Mouse (Mus musculus) hindbrain, embryonic 16.5 days (tissue): ENCODE measurements around the gene Gabrq. TPM values are rescaled to one million over a fixed set of nuclear protein-coding genes. Genes with fewer than 3 reads are reported as not detected.
A peak's percentile ranks its signal among the peaks of the same experiment; 100 is the strongest.

Source experiments
- ATAC-seq: fragments of 200-750 bp; cut with Nextera tagmentation; 2 replicates; pipeline ENCODE4 v1.8.0; 2017; ENCODE audit warnings: moderate TSS enrichment, moderate library complexity
- H3K27ac ChIP-seq: fragments of 300-500 bp; sonication (generic); 2 replicates; pipeline ENCODE4 v1.5.1; 2014; ENCODE audit warnings: low read depth, mild to moderate bottlenecking, control low read depth, low read length, moderate library complexity
- H3K27me3 ChIP-seq: fragments of 300-500 bp; sonication (generic); replicated peaks from 2 replicates; pipeline ENCODE4 v1.6.1; 2014; ENCODE audit warnings: low read length; ENCODE audit not compliant: control insufficient read depth, insufficient read depth
- H3K36me3 ChIP-seq: fragments of 300-500 bp; sonication (generic); 2 replicates; pipeline ENCODE4 v1.6.1; 2014; ENCODE audit warnings: mild to moderate bottlenecking, low read length, moderate library complexity, mixed read lengths; ENCODE audit not compliant: control insufficient read depth, insufficient read depth
- H3K4me1 ChIP-seq: fragments of 300-500 bp; sonication (generic); 2 replicates; pipeline ENCODE4 v1.6.1; 2014; ENCODE audit warnings: low read depth, low read length; ENCODE audit not compliant: control insufficient read depth, insufficient read depth
- H3K4me2 ChIP-seq: fragments of 300-500 bp; sonication (generic); 2 replicates; pipeline ENCODE4 v1.6.1; 2014; ENCODE audit warnings: mild to moderate bottlenecking, low read length, control low read depth, moderate library complexity
- H3K4me3 ChIP-seq: fragments of 300-500 bp; sonication (generic); 2 replicates; pipeline ENCODE4 v1.5.1; 2014; ENCODE audit warnings: mild to moderate bottlenecking, low read length, control low read depth, moderate library complexity
- H3K9ac ChIP-seq: fragments of 300-500 bp; sonication (generic); 2 replicates; pipeline ENCODE4 v1.6.1; 2014; ENCODE audit warnings: low read depth, mild to moderate bottlenecking, control low read depth, low read length, moderate library complexity
- H3K9me3 ChIP-seq: fragments of 300-500 bp; sonication (generic); 2 replicates; pipeline ENCODE4 v1.6.1; 2014; ENCODE audit warnings: mild to moderate bottlenecking, low read length, moderate library complexity; ENCODE audit not compliant: control insufficient read depth
- WGBS: fragments of 180-500 bp; shearing (Covaris S2); extraction: QIAGEN DNeasy Blood & Tissue Kit; methylation state at CpG from one replicate; pipeline ENCODE4 v1.1.7; 2014; 5-methylcytosine and 5-hydroxymethylcytosine counted together
- polyA plus RNA-seq: library from polyadenylated mRNA; unstranded; fragments of >200 nt; fragmentation: Nextera tagmentation; extraction: Ambion mirVana; gene quantifications from 2 replicates; pipeline ENCODE4 v1.2.1, GENCODE M21; 2015

The Gabrq gene
- polyA plus RNA-seq = 4.5 and 4.7 TPM in 2 replicates

- Histone ChIP-seq H3K9ac (peak within 1 kb of the TSS; percentile 56), H3K4me2 (peak within 1 kb of the TSS; percentile 72)
- ATAC-seq = peak; percentile 93
Observed at GRCm38 (mm10) chrX:72824776-72825588, at the start of gene Gabrq. TSS of gene Gabrq (plus strand) at chrX:72825178.

DNA sequence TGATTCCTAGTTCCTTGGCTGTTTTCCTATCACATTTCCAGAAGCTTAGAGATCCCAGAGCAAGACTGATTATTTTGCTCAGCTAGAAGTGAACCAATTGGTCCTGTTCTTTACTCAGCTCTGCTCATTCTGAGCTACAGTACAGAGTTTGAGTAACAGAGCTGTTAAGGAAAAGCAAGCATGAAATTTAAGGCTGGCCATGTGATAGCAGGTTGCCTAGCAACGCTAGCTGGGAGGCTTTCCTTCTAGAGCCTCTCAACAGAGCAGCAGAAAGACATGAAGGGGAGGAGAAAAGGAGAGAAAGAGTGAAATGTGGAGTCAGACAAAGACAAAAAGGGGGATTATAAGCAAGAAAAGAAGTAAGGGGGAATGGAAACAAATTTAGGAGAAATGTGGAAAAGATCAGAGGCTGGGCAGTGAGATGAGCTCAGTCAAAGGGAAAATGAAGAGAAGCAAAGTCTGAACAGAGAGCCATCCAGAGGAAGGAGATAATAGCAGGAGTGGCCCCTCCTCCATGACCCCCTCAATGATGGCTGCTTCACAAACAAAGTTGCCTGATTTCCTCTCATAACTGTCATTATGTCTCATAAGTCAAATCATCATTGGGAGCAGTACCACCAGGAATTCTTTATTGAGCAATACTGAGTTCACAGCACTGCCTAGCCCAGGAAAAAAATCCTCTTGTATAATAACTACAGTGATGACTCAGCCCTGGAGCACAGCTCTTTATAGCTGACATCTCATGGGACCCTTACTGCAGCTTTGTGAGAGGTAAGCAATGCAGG, 36.0 kb upstream of the Gabrq start:
- no peak overlapping the region for H3K9ac ChIP-seq
- ATAC-seq = peak; percentile 98

More at GRCm38 (mm10) chrX:72824776-72825588, at the start of gene Gabrq:
- H3K9me3 ChIP-seq = no peaks in the 10 kb centered on the region
- H3K4me3 ChIP-seq = peak within 1 kb of the TSS; percentile 47
- no peaks in the 10 kb centered on the region for H3K27me3 ChIP-seq
- no peak within 1 kb of the TSS for H3K27ac ChIP-seq
- no peaks in the 10 kb centered on the region for H3K36me3 ChIP-seq
- H3K4me1 ChIP-seq = no peaks in the 10 kb centered on the region
- WGBS = 26% methylated on average over 30 of the region's 43 CpGs

GRCm38 (mm10) chrX:72789558-72789871, 35.5 kb upstream of the Gabrq start:
- no peaks in the 10 kb centered on the region for H3K4me1 ChIP-seq
- H3K4me2 ChIP-seq = no peak overlapping the region
- H3K9ac ChIP-seq = no peak overlapping the region
- H3K27ac ChIP-seq = no peak overlapping the region
- peak; percentile 24 for ATAC-seq
- H3K9me3 ChIP-seq = no peaks in the 10 kb centered on the region
- no peaks in the 10 kb centered on the region for H3K36me3 ChIP-seq
- H3K4me3 ChIP-seq = no peak overlapping the region
- no peaks in the 10 kb centered on the region for H3K27me3 ChIP-seq

More for the DNA sequence above, 36.0 kb upstream of the Gabrq start:
- 21% methylated on average over 1 of the region's 1 CpGs for WGBS
- Histone ChIP-seq H3K36me3 (no peaks in the 10 kb centered on the region), H3K4me2 (no peak overlapping the region), H3K4me1 (no peaks in the 10 kb centered on the region), H3K27ac (peak overlapping the region; percentile 37; the same call in 1 of the 2 replicates), H3K9me3 (no peaks in the 10 kb centered on the region), H3K27me3 (no peaks in the 10 kb centered on the region), H3K4me3 (no peak overlapping the region)

- WGBS = 4% methylated on average over 5 of the region's 5 CpGs
- 0 out of 2 replicates have a peak, but pooled peaks have one; percentile 56 for ATAC-seq
Observed at GRCm38 (mm10) chrX:72819594-72819993, 5.4 kb upstream of the Gabrq start.

GRCm38 (mm10) chrX:72823310-72823709, 1.7 kb upstream of the Gabrq start:
- no peak overlapping the region for H3K4me3 ChIP-seq
- no peak overlapping the region for H3K27ac ChIP-seq
- H3K9ac ChIP-seq = no peak overlapping the region
- WGBS = 65% methylated on average over 2 of the region's 2 CpGs
- no peaks in the 10 kb centered on the region for H3K27me3 ChIP-seq
- no peak for ATAC-seq
- H3K36me3 ChIP-seq = no peaks in the 10 kb centered on the region
- no peaks in the 10 kb centered on the region for H3K4me1 ChIP-seq
- H3K4me2 ChIP-seq = no peak overlapping the region
- H3K9me3 ChIP-seq = no peaks in the 10 kb centered on the region

More at GRCm38 (mm10) chrX:72819594-72819993, 5.4 kb upstream of the Gabrq start:
- Histone ChIP-seq H3K9me3 (no peaks in the 10 kb centered on the region), H3K36me3 (no peaks in the 10 kb centered on the region), H3K27ac (no peak overlapping the region), H3K9ac (no peak overlapping the region), H3K4me2 (no peak overlapping the region), H3K4me3 (no peak overlapping the region), H3K27me3 (no peaks in the 10 kb centered on the region), H3K4me1 (no peaks in the 10 kb centered on the region)

- ATAC-seq = no peak
- peak overlapping the region; percentile 56; the same call in 1 of the 2 replicates for H3K9ac ChIP-seq
- 51% methylated on average over 6 of the region's 7 CpGs for WGBS
Observed at GRCm38 (mm10) chrX:72825589-72825905, 569 bp downstream of the Gabrq start.

More at GRCm38 (mm10) chrX:72825589-72825905, 569 bp downstream of the Gabrq start:
- H3K27me3 ChIP-seq = no peaks in the 10 kb centered on the region
- H3K4me2 ChIP-seq = peak overlapping the region; percentile 72
- H3K27ac ChIP-seq = no peak overlapping the region
- no peaks in the 10 kb centered on the region for H3K4me1 ChIP-seq
- H3K9me3 ChIP-seq = no peaks in the 10 kb centered on the region
- H3K36me3 ChIP-seq = no peaks in the 10 kb centered on the region
- peak overlapping the region; percentile 47 for H3K4me3 ChIP-seq

Other genes starting within 250 kb of the Gabrq start
- gene Gabra3, start 168.3 kb upstream of the Gabrq start, polyA plus RNA-seq = 53.8 and 55.6 TPM in 2 replicates
- 66.8 and 70.1 TPM in 2 replicates for gene Cetn2, start 93.2 kb downstream of the Gabrq start, polyA plus RNA-seq
- gene Nsdhl, start 93.4 kb downstream of the Gabrq start, polyA plus RNA-seq = 51.2 and 54.5 TPM in 2 replicates
- 1.3 and 2.0 TPM in 2 replicates for gene Zfp185, start 162.2 kb downstream of the Gabrq start, polyA plus RNA-seq
- 0.16 and 0.43 TPM in 2 replicates for gene Pnma5, start 211.9 kb downstream of the Gabrq start, polyA plus RNA-seq
- gene Pnma3, start 239.6 kb downstream of the Gabrq start, polyA plus RNA-seq = 4.4 and 6.6 TPM in 2 replicates